Comparison of ENCODE assay signal across 9 mouse cellular contexts in genomic region chr10:3591790-3592189, GRCm38 (mm10). TPM values are rescaled to one million over a fixed set of nuclear protein-coding genes. Genes with fewer than 3 reads are reported as not detected.
A peak's percentile ranks its signal among the peaks of the same experiment; 100 is the strongest.
DNase-seq lines count a peak whose midpoint lies in the region; ATAC-seq and TF ChIP-seq lines count a peak whose summit lies in the region.
"Had no signal": no experiment of that assay in that cellular context is flagged by ENCODE, and none has a peak within 500 bp of the region (broad histone marks: within the 10 kb centered on the region; RNA-seq: fewer than 3 reads in every experiment).

No protein-coding gene starts in this region.

- WGBS in lung, embryonic 14.5 days, result 59% methylated on average over 3 of the region's 3 CpGs
- 52% methylated on average over 3 of the region's 3 CpGs for WGBS in heart, embryonic 13.5 days
- WGBS in liver, embryonic 13.5 days (ENCODE audit: insufficient replicate concordance), result 35% methylated on average over 3 of the region's 3 CpGs
- 40% methylated on average over 3 of the region's 3 CpGs for WGBS in stomach, embryonic 15.5 days

- no peak overlapping the region for H3K9ac ChIP-seq in lung, embryonic 14.5 days
- no peak overlapping the region for H3K9ac ChIP-seq in heart, embryonic 13.5 days
- H3K9ac ChIP-seq in liver, embryonic 13.5 days, result no peak overlapping the region
- no peak overlapping the region for H3K9ac ChIP-seq in stomach, embryonic 15.5 days

- peak; percentile 24 for DNase-seq in lung, embryonic 14.5 days
- DNase-seq in lung, postnatal 10 days, result no peak
- no peak for DNase-seq in liver, embryonic 13.5 days
- DNase-seq in frontal cortex, postnatal 10 days (ENCODE audit: low spot score in 2 of 2), result no peak
- no peak for DNase-seq in cerebellum, postnatal 14 days
- no peak for DNase-seq in spleen, postnatal 4 days (ENCODE audit: low spot score in 2 of 2)

- peak; percentile 49; the same call in 1 of the 2 replicates for ATAC-seq in lung, embryonic 14.5 days (ENCODE audit: insufficient read depth)
- no peak for ATAC-seq in heart, embryonic 13.5 days (ENCODE audit: extremely low read depth, insufficient number of reproducible peaks, low FRiP score, low TSS enrichment)
- 0 out of 2 replicates have a peak, but pooled peaks have one; percentile 23 for ATAC-seq in liver, embryonic 13.5 days (ENCODE audit: low read depth)
- ATAC-seq in stomach, embryonic 15.5 days (ENCODE audit: insufficient read depth, low FRiP score, low read depth), result peak; percentile 74; the same call in 1 of the 2 replicates

- no peak overlapping the region for H3K4me3 ChIP-seq in lung, embryonic 14.5 days (ENCODE audit: low read depth, low read length)
- H3K4me3 ChIP-seq in heart, embryonic 13.5 days, result no peak overlapping the region
- no peak overlapping the region for H3K4me3 ChIP-seq in liver, embryonic 13.5 days (replicated peaks)
- no peak overlapping the region for H3K4me3 ChIP-seq in stomach, embryonic 15.5 days (replicated peaks)
- H3K4me3 ChIP-seq: myocyte had no signal

- no peaks in the 10 kb centered on the region for H3K36me3 ChIP-seq in lung, embryonic 14.5 days (ENCODE audit: insufficient read depth)
- H3K36me3 ChIP-seq in heart, embryonic 13.5 days, result no peaks in the 10 kb centered on the region
- no peaks in the 10 kb centered on the region for H3K36me3 ChIP-seq in liver, embryonic 13.5 days
- no peaks in the 10 kb centered on the region for H3K36me3 ChIP-seq in stomach, embryonic 15.5 days

- no peak overlapping the region for H3K27ac ChIP-seq in lung, embryonic 14.5 days (ENCODE audit: low read depth)
- peak overlapping the region; percentile 41; the same call in 1 of the 2 replicates for H3K27ac ChIP-seq in heart, embryonic 13.5 days (replicated peaks)
- H3K27ac ChIP-seq in liver, embryonic 13.5 days, result no peak overlapping the region
- H3K27ac ChIP-seq in stomach, embryonic 15.5 days, result peak overlapping the region; percentile 38; the same call in 1 of the 2 replicates

- no peak overlapping the region for H3K4me2 ChIP-seq in lung, embryonic 14.5 days
- H3K4me2 ChIP-seq in heart, embryonic 13.5 days, result no peak overlapping the region
- H3K4me2 ChIP-seq in liver, embryonic 13.5 days, result no peak overlapping the region
- no peak overlapping the region for H3K4me2 ChIP-seq in stomach, embryonic 15.5 days

- no peak for TF ChIP-seq CTCF in lung, embryonic 14.5 days (IDR thresholded peaks at IDR 0.05; ENCODE audit: low read depth)

- no peaks in the 10 kb centered on the region for H3K9me3 ChIP-seq in lung, embryonic 14.5 days (ENCODE audit: low read depth, low read length)
- H3K9me3 ChIP-seq in heart, embryonic 13.5 days, result no peaks in the 10 kb centered on the region
- no peaks in the 10 kb centered on the region for H3K9me3 ChIP-seq in liver, embryonic 13.5 days (replicated peaks)
- H3K9me3 ChIP-seq in stomach, embryonic 15.5 days, result no peaks in the 10 kb centered on the region

- no peaks in the 10 kb centered on the region for H3K27me3 ChIP-seq in lung, embryonic 14.5 days (ENCODE audit: insufficient read depth, low read length)
- no peaks in the 10 kb centered on the region for H3K27me3 ChIP-seq in heart, embryonic 13.5 days (replicated peaks)
- no peaks in the 10 kb centered on the region for H3K27me3 ChIP-seq in liver, embryonic 13.5 days
- no peaks in the 10 kb centered on the region for H3K27me3 ChIP-seq in stomach, embryonic 15.5 days (replicated peaks)

- H3K4me1 ChIP-seq in lung, embryonic 14.5 days (ENCODE audit: insufficient read depth), result no peaks in the 10 kb centered on the region
- no peaks in the 10 kb centered on the region; the same call in 1 of the 2 replicates for H3K4me1 ChIP-seq in heart, embryonic 13.5 days
- no peaks in the 10 kb centered on the region for H3K4me1 ChIP-seq in liver, embryonic 13.5 days (replicated peaks)
- H3K4me1 ChIP-seq in stomach, embryonic 15.5 days, result 0 out of 2 replicates have a peak, but pooled peaks cover 2% of the 10 kb centered on the region

RNA-seq across cellular contexts. Expression of gene Iyd, which starts 51.8 kb away (rescaled TPM):
- 0.67 and 0.85 TPM in 2 replicates for polyA plus RNA-seq in lung, embryonic 14.5 days (2014; fragmentation: Nextera tagmentation; extraction: Ambion mirVana)
- 0.27 and 0.69 TPM in 2 replicates for polyA plus RNA-seq in heart, embryonic 13.5 days (2015; fragmentation: Nextera tagmentation; extraction: Ambion mirVana)
- 5.9 TPM in 2 replicates for polyA plus RNA-seq in liver, embryonic 13.5 days (2015; fragmentation: Nextera tagmentation; extraction: Ambion mirVana)
- 7.6 and 8.8 TPM in 2 replicates for polyA plus RNA-seq in stomach, embryonic 15.5 days (2015; fragmentation: Nextera tagmentation; extraction: Ambion mirVana)
- polyA plus RNA-seq: myocyte had no signal

Comparison
In these comparisons a context has a peak if more than half of its experiments do, and no peak if none do; other contexts are left out.
1. H3K27ac ChIP-seq: peak in heart, embryonic 13.5 days (single experiment) and stomach, embryonic 15.5 days (single experiment); none in lung, embryonic 14.5 days (single experiment) and liver, embryonic 13.5 days (single experiment).